Mouse (Mus musculus) G1E (cell line): ENCODE results near the gene Pomp.

Experiments used
- CTCF ChIP-seq: IDR thresholded peaks from 2 replicates; pipeline ENCODE4 v1.5.1; 2012; ENCODE audit warnings: low read depth, low read length, inconsistent platforms, mixed read lengths
- GATA1 ChIP-seq: IDR thresholded peaks from 2 replicates; pipeline ENCODE4 v1.6.1; 2012; ENCODE audit warnings: borderline replicate concordance, low read length, inconsistent platforms, mixed read lengths
- POLR2AphosphoS5 ChIP-seq: IDR thresholded peaks from 2 replicates; pipeline ENCODE4 v1.6.1; 2012; ENCODE audit warnings: low read depth, low read length, inconsistent platforms; ENCODE audit not compliant: insufficient replicate concordance

DNA sequence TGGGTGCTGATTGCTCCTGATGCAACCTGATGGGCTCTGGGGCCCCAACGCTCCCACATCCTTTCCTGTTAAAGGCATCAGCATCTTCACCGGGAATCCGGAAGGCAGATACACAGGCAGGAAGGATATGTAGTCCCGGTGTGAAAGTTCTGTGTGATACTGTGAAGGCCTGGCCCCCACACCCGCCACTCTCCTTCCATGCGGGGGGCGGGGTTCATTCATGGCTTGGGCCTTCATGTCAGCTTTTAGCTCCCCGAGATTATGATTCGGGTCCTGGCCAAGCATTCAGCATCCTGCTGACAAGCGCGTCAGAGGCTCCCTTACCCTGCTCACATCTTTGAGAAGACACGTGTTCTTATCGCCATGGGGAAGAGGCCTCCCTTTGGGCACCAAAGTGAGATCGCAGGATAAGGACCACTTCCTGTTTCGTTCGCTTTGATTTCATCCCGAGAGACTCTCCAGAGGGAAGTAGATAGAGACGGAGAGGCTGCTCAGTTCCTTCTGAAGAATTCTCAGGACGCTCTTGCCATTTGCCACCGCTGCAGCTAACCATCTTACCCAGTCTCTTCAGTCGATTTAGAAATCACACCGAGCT, 34.8 kb upstream of the Pomp start:
- TF ChIP-seq GATA1, result no peak
- TF ChIP-seq CTCF, result no peak
- TF ChIP-seq POLR2AphosphoS5, result no peak
